Mouse (Mus musculus) hindbrain, postnatal 0 days (tissue): ENCODE measurements around the gene Tmem235. TPM values are rescaled to one million over a fixed set of nuclear protein-coding genes. Genes with fewer than 3 reads are reported as not detected.

ENCODE experiments used
- ATAC-seq: fragments of 200-750 bp; cut with Nextera tagmentation; 2 replicates; pipeline ENCODE4 v1.8.0; 2017; ENCODE audit warnings: mild to moderate bottlenecking, moderate TSS enrichment, moderate library complexity
- DNase-seq: peaks from one replicate; pipeline ENCODE4 v3.0.0-alpha.2; 2015; ENCODE audit warnings: low spot score
- H3K27ac ChIP-seq: fragments of 300-500 bp; sonication (generic); 2 replicates; pipeline ENCODE4 v1.5.1; 2014; ENCODE audit warnings: mild to moderate bottlenecking
- H3K27me3 ChIP-seq: fragments of 300-500 bp; sonication (generic); 2 replicates; pipeline ENCODE4 v1.6.1; 2014; ENCODE audit warnings: low read length, mixed read lengths; ENCODE audit not compliant: insufficient read depth
- H3K36me3 ChIP-seq: fragments of 300-500 bp; sonication (generic); 2 replicates; pipeline ENCODE4 v1.6.1; 2014; ENCODE audit warnings: low read length, mixed read lengths; ENCODE audit not compliant: insufficient read depth
- H3K4me1 ChIP-seq: fragments of 300-500 bp; sonication (generic); 2 replicates; pipeline ENCODE4 v1.6.1; 2014; ENCODE audit warnings: antibody characterized with exemption, low read length, mixed read lengths; ENCODE audit not compliant: insufficient read depth
- H3K4me2 ChIP-seq: fragments of 300-500 bp; sonication (generic); 2 replicates; pipeline ENCODE4 v1.6.1; 2014; ENCODE audit warnings: low read depth, mild to moderate bottlenecking, low read length, moderate library complexity, mixed read lengths
- H3K4me3 ChIP-seq: fragments of 300-500 bp; sonication (generic); 2 replicates; pipeline ENCODE4 v1.5.1; 2014; ENCODE audit warnings: low read length
- H3K9ac ChIP-seq: fragments of 300-500 bp; sonication (generic); replicated peaks from 2 replicates; pipeline ENCODE4 v1.6.1; 2014; ENCODE audit warnings: mild to moderate bottlenecking, low read length, moderate library complexity, mixed read lengths
- H3K9me3 ChIP-seq: fragments of 300-500 bp; sonication (generic); 2 replicates; pipeline ENCODE4 v1.6.1; 2016; ENCODE audit warnings: low read length, mixed read lengths
- CTCF ChIP-seq: IDR thresholded peaks from 2 replicates; pipeline ENCODE4 v1.5.1; 2016; ENCODE audit warnings: antibody characterized with exemption, control low read depth, low read depth
- WGBS: fragments of 180-500 bp; shearing (Covaris S2); extraction: QIAGEN DNeasy Blood & Tissue Kit; methylation state at CpG from one replicate; pipeline ENCODE4 v1.1.7; 2014; 5-methylcytosine and 5-hydroxymethylcytosine counted together
- polyA plus RNA-seq: library from polyadenylated mRNA; unstranded; fragments of >200 nt; fragmentation: Nextera tagmentation; extraction: Ambion mirVana; gene quantifications from 2 replicates; pipeline ENCODE4 v1.2.1, GENCODE M21; 2015
- total RNA-seq: library from RNA; depleted of rRNA; stranded (reverse); fragments of >200 nt; gene quantifications from 2 replicates; pipeline ENCODE4 v1.2.3, GENCODE M21; 2014

The Tmem235 gene
- total and polyA plus RNA-seq, 2 experiments from 2014 or later, result 0.31 TPM; not detected in 1

DNA sequence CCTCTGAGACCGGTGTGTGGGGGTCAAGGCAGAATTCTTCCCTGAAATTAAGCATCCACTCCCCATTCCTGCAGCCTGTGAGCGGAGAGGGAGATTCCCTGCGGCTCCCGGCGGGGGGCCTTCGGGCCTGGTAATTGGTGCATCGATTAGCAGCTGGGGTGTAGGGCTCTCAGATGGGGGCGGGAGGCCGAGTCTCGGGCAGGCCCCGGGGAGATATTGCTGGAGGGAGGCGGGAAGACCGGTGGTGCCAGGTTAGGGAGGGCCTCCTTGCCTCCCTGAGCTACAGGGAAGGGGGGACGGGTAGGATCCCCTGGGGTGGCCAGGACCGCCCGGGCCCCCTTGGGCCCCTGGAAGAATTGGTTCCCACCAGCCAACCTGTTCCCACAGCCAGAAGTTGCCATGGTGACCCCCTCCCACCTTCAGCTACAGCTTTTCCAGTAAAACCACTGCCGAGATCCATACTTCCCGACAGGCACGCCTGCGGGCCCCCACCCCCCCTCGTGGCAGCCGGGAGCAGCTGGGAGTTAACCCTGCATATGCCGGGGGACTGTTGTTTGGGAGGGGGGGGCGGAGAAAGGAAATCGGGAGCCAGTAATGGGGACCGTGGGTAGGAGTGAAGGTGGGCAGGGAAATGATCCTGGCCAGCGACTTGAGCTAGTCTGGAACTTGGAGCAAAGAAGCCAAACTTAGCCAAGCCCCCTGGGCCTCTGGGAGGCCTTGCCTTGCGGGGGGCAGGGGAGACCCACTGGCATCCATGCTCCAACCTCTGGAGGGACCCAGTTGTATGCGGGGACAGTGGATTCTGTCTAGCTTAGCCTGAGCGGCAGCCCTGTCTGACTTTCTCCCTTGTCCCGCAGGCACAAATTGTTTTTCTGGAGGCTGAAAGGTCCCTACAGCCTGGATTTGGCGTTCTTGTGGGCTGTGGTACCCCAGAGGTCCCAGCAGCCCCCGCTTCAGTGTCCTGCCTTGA lies 28.6 kb downstream of the Tmem235 start:
- Histone ChIP-seq H3K4me1 (peaks cover 23% of the 10 kb centered on the region), H3K27ac (no peak overlapping the region), H3K36me3 (no peaks in the 10 kb centered on the region), H3K9ac (peak overlapping the region; percentile 24; the same call in 1 of the 2 replicates), H3K4me3 (peak overlapping the region; percentile 11; the same call in 1 of the 2 replicates), H3K4me2 (peak overlapping the region; percentile 43), H3K27me3 (peaks cover 4% of the 10 kb centered on the region; the same call in 1 of the 2 replicates), H3K9me3 (no peaks in the 10 kb centered on the region)
- WGBS, result 6% methylated on average over 33 of the region's 33 CpGs
- peak; percentile 53 for DNase-seq
- peak; percentile 48; the same call in 1 of the 2 replicates for ATAC-seq
- no peak for TF ChIP-seq CTCF

DNA sequence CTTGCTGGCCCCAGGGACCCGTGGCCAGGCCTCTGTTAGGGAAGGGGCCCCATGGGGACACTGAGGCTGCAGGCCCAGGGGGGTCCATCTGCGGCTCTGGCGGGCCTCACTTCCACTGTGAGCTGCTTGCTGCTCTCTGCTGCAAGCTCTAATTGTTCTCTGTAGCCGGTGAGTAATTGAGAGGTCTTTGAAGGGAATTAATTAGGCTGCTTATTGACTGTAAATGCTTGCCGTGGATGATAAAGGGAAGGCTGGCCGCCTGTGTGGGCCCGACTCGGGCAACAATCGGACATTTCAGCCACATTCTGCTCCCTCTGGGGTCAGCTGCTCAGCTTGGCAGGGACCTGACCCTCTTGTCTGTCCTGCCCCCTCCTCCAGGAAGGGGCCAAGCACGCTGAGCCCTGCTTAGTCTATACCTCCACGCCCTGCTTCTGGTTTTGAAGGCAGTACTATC lies 29.4 kb downstream of the Tmem235 start:
- Histone ChIP-seq H3K4me1 (peaks cover 23% of the 10 kb centered on the region), H3K9me3 (no peaks in the 10 kb centered on the region), H3K4me2 (no peak overlapping the region; the same call in 1 of the 2 replicates), H3K27me3 (peaks cover 4% of the 10 kb centered on the region; the same call in 1 of the 2 replicates), H3K27ac (no peak overlapping the region), H3K36me3 (no peaks in the 10 kb centered on the region), H3K4me3 (no peak overlapping the region), H3K9ac (0 out of 2 replicates have a peak overlapping the region, but pooled peaks have one; percentile 10)
- DNase-seq (peak; percentile 50), ATAC-seq (no peak)
- WGBS, result 7% methylated on average over 11 of the region's 11 CpGs
- TF ChIP-seq CTCF, result no peak

DNA sequence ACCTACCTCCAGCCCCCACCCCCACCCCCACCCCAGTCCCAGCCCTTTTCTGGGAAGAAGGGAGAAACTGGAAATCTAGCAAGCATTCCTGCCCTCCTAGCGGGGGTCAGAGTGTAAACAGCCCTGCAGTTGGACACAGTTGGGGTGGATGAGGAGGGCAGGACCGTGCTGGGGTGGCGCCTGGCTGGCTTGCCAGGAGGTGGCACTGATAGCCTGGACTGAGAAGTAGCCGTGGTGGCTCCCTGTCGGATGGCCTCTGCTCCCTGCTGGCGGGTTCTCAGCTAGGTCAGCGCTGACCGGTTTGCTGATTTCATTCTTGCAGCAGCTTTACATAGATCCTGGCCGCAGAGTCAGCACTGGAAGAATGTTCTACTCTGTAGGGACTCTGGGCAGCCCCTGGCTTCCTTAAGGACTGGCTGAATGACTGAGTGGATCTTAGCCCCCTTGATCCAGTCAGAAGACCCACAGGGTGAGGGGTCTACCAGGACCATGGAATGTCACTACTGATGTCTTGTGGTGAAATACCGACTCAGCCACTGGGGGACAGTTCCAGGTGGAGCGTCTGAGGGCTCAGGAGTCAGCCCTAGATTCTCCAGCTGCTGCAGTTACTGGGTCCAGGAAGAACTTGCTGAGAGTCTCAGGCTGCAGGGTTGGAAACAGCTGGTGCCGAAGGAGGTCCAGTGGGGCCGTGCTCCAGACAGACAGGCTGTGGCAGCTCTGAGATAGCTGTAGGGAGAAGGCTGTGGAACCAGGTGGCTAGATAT lies 30.1 kb downstream of the Tmem235 start:
- no peak overlapping the region for H3K9ac ChIP-seq
- peak; percentile 38 for DNase-seq

DNA sequence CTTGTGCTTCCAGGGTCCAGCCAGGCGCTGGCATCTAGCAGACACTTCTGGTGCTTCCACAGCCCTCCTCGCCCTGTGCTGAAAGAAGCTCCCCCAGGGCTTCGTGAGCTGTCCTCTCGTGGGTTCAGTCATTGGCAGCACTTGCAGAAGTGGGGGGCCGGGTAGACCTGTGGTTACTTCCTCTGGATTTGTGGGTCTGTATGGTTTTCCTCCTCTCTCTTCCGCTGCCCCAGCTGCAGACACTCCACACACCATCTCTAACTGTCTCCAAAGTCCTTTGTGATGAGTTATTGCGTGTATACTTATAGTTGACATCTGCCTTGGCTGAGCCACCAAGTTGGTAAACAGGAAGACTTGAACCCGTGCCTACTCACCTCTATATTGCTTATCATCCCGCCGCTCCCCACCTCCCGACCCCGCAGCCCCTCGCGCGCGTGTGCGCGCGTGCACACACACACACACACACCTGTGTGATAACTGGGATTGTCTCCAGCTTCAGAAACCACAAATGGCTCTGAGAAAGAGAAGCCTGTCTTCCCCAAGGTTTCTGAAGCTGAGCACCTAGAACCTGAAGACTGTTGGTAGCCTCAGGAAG lies 31.1 kb downstream of the Tmem235 start:
- no peak for TF ChIP-seq CTCF
- ATAC-seq, result no peak

More for the DNA sequence above, 30.1 kb downstream of the Tmem235 start:
- no peak overlapping the region for H3K27ac ChIP-seq
- H3K4me2 ChIP-seq, result no peak overlapping the region
- peaks cover 23% of the 10 kb centered on the region for H3K4me1 ChIP-seq
- H3K36me3 ChIP-seq, result no peaks in the 10 kb centered on the region
- H3K27me3 ChIP-seq, result peaks cover 4% of the 10 kb centered on the region; the same call in 1 of the 2 replicates
- no peak overlapping the region for H3K4me3 ChIP-seq
- no peaks in the 10 kb centered on the region for H3K9me3 ChIP-seq
- ATAC-seq, result peak; percentile 59; the same call in 1 of the 2 replicates
- 27% methylated on average over 13 of the region's 13 CpGs for WGBS
- peak; percentile 57 for TF ChIP-seq CTCF

DNA sequence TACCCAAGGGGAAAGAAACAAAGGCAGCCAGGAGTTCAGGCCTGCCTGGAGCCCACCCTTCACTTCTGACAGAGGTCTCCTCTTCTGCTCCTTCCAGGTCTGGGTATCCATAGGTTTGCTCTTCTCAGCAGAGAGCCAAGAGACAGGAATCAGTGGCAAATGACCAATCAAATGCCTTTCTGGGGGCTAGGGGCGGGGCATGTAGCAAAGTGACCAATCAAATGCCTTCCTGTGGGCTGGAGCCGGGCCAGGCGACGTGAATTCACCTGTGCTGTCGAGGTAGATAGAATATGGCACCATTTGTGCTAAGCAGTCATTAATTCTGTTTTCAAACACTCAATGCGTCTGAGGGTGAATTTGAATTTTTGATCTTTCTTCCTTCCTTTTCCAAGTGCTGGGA lies 31.6 kb downstream of the Tmem235 start:
- Histone ChIP-seq H3K9ac (no peak overlapping the region), H3K4me2 (no peak overlapping the region), H3K27ac (no peak overlapping the region), H3K36me3 (no peaks in the 10 kb centered on the region), H3K27me3 (peaks cover 4% of the 10 kb centered on the region; the same call in 1 of the 2 replicates), H3K4me3 (no peak overlapping the region), H3K9me3 (no peaks in the 10 kb centered on the region), H3K4me1 (peaks cover 23% of the 10 kb centered on the region)
- ATAC-seq (no peak), DNase-seq (no peak)
- TF ChIP-seq CTCF, result no peak
- 63% methylated on average over 6 of the region's 6 CpGs for WGBS

More for the DNA sequence above, 31.1 kb downstream of the Tmem235 start:
- peaks cover 23% of the 10 kb centered on the region for H3K4me1 ChIP-seq
- no peak for DNase-seq
- 92% methylated on average over 19 of the region's 19 CpGs for WGBS
- no peak overlapping the region for H3K4me2 ChIP-seq
- no peaks in the 10 kb centered on the region for H3K9me3 ChIP-seq
- no peak overlapping the region for H3K4me3 ChIP-seq
- no peak overlapping the region for H3K9ac ChIP-seq
- peaks cover 4% of the 10 kb centered on the region; the same call in 1 of the 2 replicates for H3K27me3 ChIP-seq
- H3K27ac ChIP-seq, result no peak overlapping the region
- H3K36me3 ChIP-seq, result no peaks in the 10 kb centered on the region

DNA sequence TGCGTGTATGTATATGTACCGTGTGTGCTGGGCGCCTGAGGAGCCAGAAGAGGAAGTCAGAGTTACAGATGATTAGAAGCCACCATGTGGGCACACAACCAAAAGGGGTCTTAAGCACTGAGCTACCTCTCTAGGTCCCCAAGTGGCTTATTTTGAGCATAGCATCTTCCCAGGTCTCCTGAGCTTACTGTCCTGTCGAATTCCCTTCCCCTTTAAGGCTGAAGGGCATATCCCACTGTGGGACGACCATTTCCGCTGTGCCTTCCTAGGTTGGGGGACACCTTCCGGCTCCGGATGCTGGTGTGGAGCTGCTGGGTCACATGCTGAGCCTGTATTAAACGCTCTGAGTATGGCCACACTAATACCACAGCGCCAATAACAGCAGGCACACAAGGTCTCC lies 34.1 kb downstream of the Tmem235 start:
- Histone ChIP-seq H3K4me2 (no peak overlapping the region), H3K9me3 (no peaks in the 10 kb centered on the region), H3K4me1 (peaks cover 12% of the 10 kb centered on the region), H3K27me3 (no peaks in the 10 kb centered on the region), H3K36me3 (no peaks in the 10 kb centered on the region), H3K9ac (no peak overlapping the region), H3K4me3 (no peak overlapping the region), H3K27ac (no peak overlapping the region)
- TF ChIP-seq CTCF, result peak; percentile 12; the same call in 1 of the 2 replicates
- ATAC-seq (no peak), DNase-seq (no peak)
- WGBS, result 65% methylated on average over 10 of the region's 10 CpGs
